Mouse (Mus musculus) intestine, embryonic 14.5 days (tissue): ENCODE measurements around the gene B3galt4. TPM values are rescaled to one million over a fixed set of nuclear protein-coding genes. Genes with fewer than 3 reads are reported as not detected.

Experiments
- ATAC-seq: fragments of 200-750 bp; cut with Nextera tagmentation; replicated peaks from 2 replicates; pipeline ENCODE4 v1.8.0; 2017; ENCODE audit warnings: low read depth, moderate number of reproducible peaks, moderate TSS enrichment, moderate library complexity; ENCODE audit not compliant: low FRiP score, low TSS enrichment
- DNase-seq: peaks from one replicate; pipeline ENCODE4 v3.0.0-alpha.2; 2018; ENCODE audit warnings: low spot score
- H3K27ac ChIP-seq: fragments of 300-500 bp; sonication (generic); 2 replicates; pipeline ENCODE4 v1.5.1; 2014; ENCODE audit warnings: low read depth, mild to moderate bottlenecking, control low read depth
- H3K27me3 ChIP-seq: fragments of 300-500 bp; sonication (generic); replicated peaks from 2 replicates; pipeline ENCODE4 v1.6.1; 2014; ENCODE audit warnings: low read length, control low read depth; ENCODE audit not compliant: control insufficient read depth, insufficient read depth
- H3K36me3 ChIP-seq: fragments of 300-500 bp; sonication (generic); 2 replicates; pipeline ENCODE4 v1.6.1; 2014; ENCODE audit warnings: low read length, control low read depth; ENCODE audit not compliant: control insufficient read depth, insufficient read depth
- H3K4me1 ChIP-seq: fragments of 300-500 bp; sonication (generic); replicated peaks from 2 replicates; pipeline ENCODE4 v1.6.1; 2014; ENCODE audit warnings: low read length, control low read depth, mixed read lengths; ENCODE audit not compliant: control insufficient read depth, insufficient read depth
- H3K4me2 ChIP-seq: fragments of 300-500 bp; sonication (generic); 2 replicates; pipeline ENCODE4 v1.6.1; 2014; ENCODE audit warnings: low read length
- H3K4me3 ChIP-seq: fragments of 300-500 bp; sonication (generic); 2 replicates; pipeline ENCODE4 v1.5.1; 2014; ENCODE audit warnings: low read depth, low read length, control low read depth, mixed read lengths
- H3K9ac ChIP-seq: fragments of 300-500 bp; sonication (generic); 2 replicates; pipeline ENCODE4 v1.6.1; 2014; ENCODE audit warnings: mild to moderate bottlenecking, low read length
- H3K9me3 ChIP-seq: fragments of 300-500 bp; sonication (generic); 2 replicates; pipeline ENCODE4 v1.6.1; 2016; ENCODE audit warnings: low read length, control low read depth; ENCODE audit not compliant: control insufficient read depth
- WGBS: fragments of 180-500 bp; shearing (Covaris S2); extraction: QIAGEN DNeasy Blood & Tissue Kit; methylation state at CpG from one replicate; pipeline ENCODE4 v1.1.7; 2014; 5-methylcytosine and 5-hydroxymethylcytosine counted together
- polyA plus RNA-seq: library from polyadenylated mRNA; unstranded; fragments of >200 nt; fragmentation: Nextera tagmentation; extraction: Ambion mirVana; gene quantifications from 2 replicates; pipeline ENCODE4 v1.2.1, GENCODE M21; 2014

Gene B3galt4
- polyA plus RNA-seq, 1 experiment from 2014 or later, result 3.7 TPM

- 60% methylated on average over 3 of the region's 3 CpGs for WGBS
Measured at GRCm38 (mm10) chr17:33973572-33973971, 22.3 kb upstream of the B3galt4 start.

GRCm38 (mm10) chr17:33972691-33973090, 21.4 kb upstream of the B3galt4 start:
- Histone ChIP-seq H3K9ac (no peak overlapping the region), H3K36me3 (no peaks in the 10 kb centered on the region), H3K27ac (no peak overlapping the region), H3K9me3 (no peaks in the 10 kb centered on the region), H3K4me2 (no peak overlapping the region), H3K4me1 (no peaks in the 10 kb centered on the region), H3K4me3 (no peak overlapping the region), H3K27me3 (peaks cover 8% of the 10 kb centered on the region)
- ATAC-seq (no peak), DNase-seq (peak; percentile 79)
- WGBS, result 0% methylated on average over 1 of the region's 1 CpGs

More at GRCm38 (mm10) chr17:33973572-33973971, 22.3 kb upstream of the B3galt4 start:
- no peaks in the 10 kb centered on the region for H3K36me3 ChIP-seq
- no peak overlapping the region for H3K27ac ChIP-seq
- no peaks in the 10 kb centered on the region for H3K9me3 ChIP-seq
- DNase-seq, result no peak
- H3K9ac ChIP-seq, result no peak overlapping the region
- H3K4me2 ChIP-seq, result no peak overlapping the region
- H3K27me3 ChIP-seq, result peaks cover 17% of the 10 kb centered on the region
- H3K4me1 ChIP-seq, result no peaks in the 10 kb centered on the region
- no peak overlapping the region for H3K4me3 ChIP-seq
- no peak for ATAC-seq

GRCm38 (mm10) chr17:33969394-33969793, 18.1 kb upstream of the B3galt4 start:
- Histone ChIP-seq H3K27ac (no peak overlapping the region), H3K4me2 (no peak overlapping the region), H3K9me3 (no peaks in the 10 kb centered on the region), H3K36me3 (peaks cover 13% of the 10 kb centered on the region; the same call in 1 of the 2 replicates), H3K9ac (no peak overlapping the region), H3K4me3 (no peak overlapping the region), H3K27me3 (no peaks in the 10 kb centered on the region), H3K4me1 (no peaks in the 10 kb centered on the region)
- no peak for ATAC-seq
- WGBS, result 67% methylated on average over 4 of the region's 4 CpGs
- no peak for DNase-seq

GRCm38 (mm10) chr17:33968927-33969326, 17.6 kb upstream of the B3galt4 start:
- no peaks in the 10 kb centered on the region for H3K4me1 ChIP-seq
- ATAC-seq, result peak; percentile 18; the same call in 1 of the 2 replicates
- H3K4me2 ChIP-seq, result no peak overlapping the region
- peaks cover 13% of the 10 kb centered on the region; the same call in 1 of the 2 replicates for H3K36me3 ChIP-seq
- no peak overlapping the region for H3K27ac ChIP-seq
- DNase-seq, result no peak
- 31% methylated on average over 5 of the region's 5 CpGs for WGBS
- H3K9ac ChIP-seq, result no peak overlapping the region
- H3K27me3 ChIP-seq, result no peaks in the 10 kb centered on the region
- no peak overlapping the region for H3K4me3 ChIP-seq
- H3K9me3 ChIP-seq, result no peaks in the 10 kb centered on the region

- DNase-seq, result peak; percentile 94
- Histone ChIP-seq H3K36me3 (peaks cover 13% of the 10 kb centered on the region; the same call in 1 of the 2 replicates), H3K27me3 (no peaks in the 10 kb centered on the region), H3K9ac (no peak overlapping the region), H3K4me2 (no peak overlapping the region), H3K4me3 (no peak overlapping the region), H3K4me1 (no peaks in the 10 kb centered on the region), H3K27ac (no peak overlapping the region), H3K9me3 (no peaks in the 10 kb centered on the region)
- 5% methylated on average over 9 of the region's 9 CpGs for WGBS
- peak; percentile 50; the same call in 1 of the 2 replicates for ATAC-seq
Measured at GRCm38 (mm10) chr17:33968489-33968888, 17.2 kb upstream of the B3galt4 start.

- no peaks in the 10 kb centered on the region for H3K4me1 ChIP-seq
- H3K36me3 ChIP-seq, result peaks cover 38% of the 10 kb centered on the region
- no peak overlapping the region for H3K4me2 ChIP-seq
- H3K27ac ChIP-seq, result no peak overlapping the region
- no peaks in the 10 kb centered on the region for H3K9me3 ChIP-seq
- 85% methylated on average over 16 of the region's 16 CpGs for WGBS
- H3K27me3 ChIP-seq, result no peaks in the 10 kb centered on the region
- no peak overlapping the region for H3K9ac ChIP-seq
- no peak for DNase-seq
- ATAC-seq, result no peak
- no peak overlapping the region for H3K4me3 ChIP-seq
Measured at GRCm38 (mm10) chr17:33965846-33966550, 14.7 kb upstream of the B3galt4 start.

- no peak overlapping the region for H3K4me3 ChIP-seq
- H3K9ac ChIP-seq, result no peak overlapping the region
- H3K4me2 ChIP-seq, result no peak overlapping the region
- ATAC-seq, result no peak
- no peaks in the 10 kb centered on the region for H3K4me1 ChIP-seq
- no peaks in the 10 kb centered on the region for H3K27me3 ChIP-seq
- no peak overlapping the region for H3K27ac ChIP-seq
- peaks cover 43% of the 10 kb centered on the region for H3K36me3 ChIP-seq
- WGBS, result 87% methylated on average over 17 of the region's 17 CpGs
- H3K9me3 ChIP-seq, result no peaks in the 10 kb centered on the region
- no peak for DNase-seq
Measured at GRCm38 (mm10) chr17:33965082-33965845, 14.0 kb upstream of the B3galt4 start.

- no peak overlapping the region for H3K4me2 ChIP-seq
- no peak for DNase-seq
- H3K36me3 ChIP-seq, result peaks cover 63% of the 10 kb centered on the region
Measured at GRCm38 (mm10) chr17:33962876-33963275, 11.6 kb upstream of the B3galt4 start.

More at GRCm38 (mm10) chr17:33962876-33963275, 11.6 kb upstream of the B3galt4 start:
- Histone ChIP-seq H3K9me3 (no peaks in the 10 kb centered on the region), H3K27ac (no peak overlapping the region), H3K27me3 (no peaks in the 10 kb centered on the region), H3K9ac (no peak overlapping the region), H3K4me1 (no peaks in the 10 kb centered on the region), H3K4me3 (no peak overlapping the region)
- WGBS, result 92% methylated on average over 7 of the region's 7 CpGs
- ATAC-seq, result no peak
